Mouse (Mus musculus): ENCODE measurements at regions not wholly inside any gene's neighbourhood (a gene's known extent, or its start where the extent isn't known, plus 50 kb on each side); places are given as distances from the start of the nearest gene placed in this dataset.
A peak's percentile ranks its signal among the peaks of the same experiment; 100 is the strongest.

DNA sequence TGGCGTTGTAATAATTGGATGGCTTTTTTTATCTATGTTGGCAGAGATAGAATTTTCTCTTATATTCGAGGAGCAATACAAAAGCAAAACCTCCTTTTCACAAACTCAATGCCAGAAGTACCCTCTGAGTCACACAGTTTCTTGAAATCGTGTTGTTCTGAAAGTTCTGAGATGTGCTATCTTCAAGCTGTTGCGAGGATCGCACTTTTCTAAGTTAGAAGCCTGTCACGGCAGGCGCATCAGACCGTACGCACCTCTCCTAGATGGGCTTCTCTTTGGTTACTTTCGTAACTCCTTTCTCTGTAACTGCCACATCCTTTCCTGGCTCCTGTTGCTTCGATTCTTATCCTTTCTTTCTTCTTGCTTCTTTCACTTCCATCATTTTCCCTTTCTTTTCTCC, 271.2 kb upstream of the Arrdc3 start:
- WGBS: 88% methylated on average over 11 of the region's 11 CpGs

DNA sequence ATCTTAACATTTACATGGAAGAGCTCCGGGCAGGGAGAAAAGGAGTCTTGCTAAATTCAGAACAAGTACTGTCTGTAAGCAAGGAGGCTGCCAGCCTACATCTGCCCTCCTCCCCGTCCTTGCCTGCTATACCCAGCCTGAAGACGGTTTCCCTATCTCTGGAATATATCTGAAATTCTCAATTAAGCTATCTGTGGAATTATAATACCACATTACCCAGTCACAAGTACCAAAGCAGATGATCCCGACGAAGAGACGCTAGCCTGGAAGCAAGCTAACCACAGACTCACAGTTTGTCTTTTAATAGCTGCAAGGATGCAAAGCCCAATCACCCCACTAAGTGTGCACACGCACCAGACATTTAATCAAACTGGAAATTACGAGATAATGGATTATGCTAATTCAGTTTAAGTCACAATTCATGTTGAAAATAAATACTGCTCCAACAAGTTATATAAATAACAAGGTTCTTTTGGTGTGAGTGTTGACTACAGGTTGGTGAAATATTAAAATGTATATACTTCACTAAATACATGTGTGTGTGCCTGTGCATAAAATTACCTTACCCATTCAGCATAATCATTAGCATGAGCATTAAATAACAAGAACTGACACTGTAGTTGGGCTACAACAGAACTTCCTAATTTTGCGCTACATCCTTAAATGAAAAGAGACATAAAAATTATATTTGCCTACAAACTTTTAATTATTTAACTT, 269.9 kb upstream of the Arrdc3 start:
- H3K4me1 ChIP-seq: no peaks in the 10 kb centered on the region
- ATAC-seq (ENCODE audit: low FRiP score, low read depth): no peak
- H3K36me3 ChIP-seq: no peaks in the 10 kb centered on the region
- no peaks in the 10 kb centered on the region for H3K27me3 ChIP-seq
- H3K9ac ChIP-seq: no peak overlapping the region
- H3K4me2 ChIP-seq (replicated peaks): no peak overlapping the region
- 73% methylated on average over 9 of the region's 9 CpGs for WGBS
- H3K4me3 ChIP-seq: no peak overlapping the region
- H3K9me3 ChIP-seq: no peaks in the 10 kb centered on the region
- no peak overlapping the region for H3K27ac ChIP-seq

More for the DNA sequence above, 271.2 kb upstream of the Arrdc3 start:
- no peaks in the 10 kb centered on the region for H3K9me3 ChIP-seq
- no peak overlapping the region for H3K27ac ChIP-seq
- H3K4me3 ChIP-seq: no peak overlapping the region
- ATAC-seq (ENCODE audit: low FRiP score, low read depth): no peak
- H3K36me3 ChIP-seq: no peaks in the 10 kb centered on the region
- H3K4me2 ChIP-seq (replicated peaks): no peak overlapping the region
- no peak overlapping the region for H3K9ac ChIP-seq
- no peaks in the 10 kb centered on the region for H3K4me1 ChIP-seq
- no peaks in the 10 kb centered on the region for H3K27me3 ChIP-seq

- WGBS: 45% methylated on average over 1 of the region's 1 CpGs
- H3K4me3 ChIP-seq: no peak overlapping the region
- ATAC-seq (ENCODE audit: low FRiP score, low read depth): no peak
- H3K27ac ChIP-seq: no peak overlapping the region
- H3K27me3 ChIP-seq: no peaks in the 10 kb centered on the region
- no peaks in the 10 kb centered on the region for H3K9me3 ChIP-seq
- H3K4me2 ChIP-seq (replicated peaks): no peak overlapping the region
- H3K36me3 ChIP-seq: no peaks in the 10 kb centered on the region
- no peak overlapping the region for H3K9ac ChIP-seq
- no peaks in the 10 kb centered on the region for H3K4me1 ChIP-seq
Measured at GRCm38 (mm10) chr13:80613884-80614247, 269.3 kb upstream of the Arrdc3 start.

DNA sequence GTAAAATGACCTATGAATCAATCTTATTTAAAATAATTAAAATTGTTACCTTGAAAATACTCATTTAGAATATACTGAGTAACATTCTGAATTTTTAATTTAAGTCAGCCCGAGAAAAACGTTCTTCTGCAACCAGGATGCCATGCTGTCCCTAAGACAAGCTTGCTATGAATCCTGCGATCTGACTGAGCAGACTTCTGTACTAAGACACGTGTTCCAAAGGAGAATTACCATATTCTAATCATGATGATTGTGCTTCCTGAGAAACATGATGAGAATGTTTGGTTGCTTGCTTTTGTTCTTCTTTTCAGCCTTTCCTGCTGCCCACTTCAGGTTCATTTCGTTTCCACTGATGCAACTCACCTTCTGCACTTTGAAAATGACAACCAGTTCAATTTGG, 268.2 kb upstream of the Arrdc3 start:
- 62% methylated on average over 5 of the region's 5 CpGs for WGBS
- no peaks in the 10 kb centered on the region for H3K36me3 ChIP-seq
- no peak overlapping the region for H3K4me3 ChIP-seq
- no peak overlapping the region for H3K9ac ChIP-seq
- H3K27me3 ChIP-seq: no peaks in the 10 kb centered on the region
- H3K9me3 ChIP-seq: no peaks in the 10 kb centered on the region
- H3K27ac ChIP-seq: no peak overlapping the region
- H3K4me1 ChIP-seq: no peaks in the 10 kb centered on the region
- no peak for ATAC-seq (ENCODE audit: low FRiP score, low read depth)
- no peak overlapping the region for H3K4me2 ChIP-seq (replicated peaks)

DNA sequence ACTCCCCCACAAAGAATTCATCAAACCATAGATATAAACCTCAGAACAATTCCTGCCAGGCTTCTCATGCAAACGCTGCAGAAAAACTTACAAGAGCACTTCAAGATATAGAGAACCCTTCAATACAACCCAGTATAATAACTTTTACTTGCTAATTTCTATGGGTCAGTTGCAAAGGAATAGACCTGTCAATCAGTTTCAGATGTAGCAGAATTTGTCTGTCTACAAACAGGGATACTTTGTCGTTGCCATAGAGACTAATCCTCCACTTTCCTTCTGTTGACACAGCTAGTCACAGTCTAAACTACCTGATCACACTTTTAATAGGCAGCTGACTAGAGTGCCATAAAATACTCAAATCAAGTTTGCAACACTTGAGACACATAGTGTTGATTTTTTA, 260.2 kb upstream of the Arrdc3 start:
- Histone ChIP-seq H3K4me2 (replicated peaks) (no peak overlapping the region), H3K9ac (no peak overlapping the region)
- 40% methylated on average over 2 of the region's 2 CpGs for WGBS

DNA sequence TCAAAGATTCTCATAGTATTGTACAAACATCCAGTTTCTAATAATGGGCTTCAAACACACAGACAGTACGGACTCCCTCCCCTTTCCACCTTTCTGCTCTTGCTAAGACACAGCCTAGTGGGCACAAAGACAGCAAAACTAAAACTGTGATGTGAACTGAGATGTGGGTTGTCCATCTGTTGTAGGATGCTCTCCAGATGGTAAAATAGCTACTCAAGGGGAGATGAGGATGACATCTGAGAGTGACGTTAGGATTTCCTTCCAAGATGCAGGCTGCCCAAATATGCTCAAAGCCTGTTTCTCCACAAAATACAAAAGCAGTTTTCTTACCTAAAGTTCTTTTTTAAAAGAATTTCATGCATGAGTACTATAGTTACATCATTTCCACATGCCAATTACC, 241.8 kb upstream of the Arrdc3 start:
- Histone ChIP-seq H3K27ac (no peak overlapping the region), H3K4me3 (no peak overlapping the region), H3K27me3 (no peaks in the 10 kb centered on the region), H3K4me2 (replicated peaks) (no peak overlapping the region), H3K4me1 (no peaks in the 10 kb centered on the region), H3K36me3 (no peaks in the 10 kb centered on the region), H3K9ac (no peak overlapping the region), H3K9me3 (no peaks in the 10 kb centered on the region)
- ATAC-seq (ENCODE audit: low FRiP score, low read depth): no peak
- WGBS: 72% methylated on average over 2 of the region's 2 CpGs

More for the DNA sequence above, 260.2 kb upstream of the Arrdc3 start:
- Histone ChIP-seq H3K4me3 (no peak overlapping the region), H3K27me3 (no peaks in the 10 kb centered on the region), H3K36me3 (no peaks in the 10 kb centered on the region), H3K9me3 (no peaks in the 10 kb centered on the region), H3K27ac (no peak overlapping the region), H3K4me1 (no peaks in the 10 kb centered on the region)
- no peak for ATAC-seq (ENCODE audit: low FRiP score, low read depth)

DNA sequence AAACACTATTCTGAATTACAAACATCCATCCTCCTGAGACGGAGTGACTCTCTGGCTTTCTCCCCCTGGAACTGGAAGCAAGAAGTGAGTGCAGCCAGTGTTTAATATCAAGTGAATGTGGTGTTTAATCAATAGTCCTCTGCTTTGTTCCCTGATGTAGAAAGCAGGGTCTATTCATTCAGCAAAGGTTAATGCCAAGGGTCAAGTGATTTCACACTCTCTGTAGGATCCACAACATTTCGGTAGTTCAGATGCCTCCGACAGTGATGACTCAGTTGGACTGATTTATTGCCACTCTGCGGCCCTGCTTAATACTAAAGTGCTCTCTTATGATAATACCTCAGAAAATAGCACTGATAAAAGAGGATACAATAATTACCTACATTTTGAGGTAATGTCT, 235.6 kb upstream of the Arrdc3 start:
- H3K4me2 ChIP-seq (replicated peaks): no peak overlapping the region
- no peak overlapping the region for H3K4me3 ChIP-seq
- ATAC-seq (ENCODE audit: low FRiP score, low read depth): no peak
- no peaks in the 10 kb centered on the region for H3K36me3 ChIP-seq
- whole genome bisulfite sequencing: 58% methylated on average over 4 of the region's 4 CpGs
- no peaks in the 10 kb centered on the region for H3K4me1 ChIP-seq
- no peaks in the 10 kb centered on the region for H3K9me3 ChIP-seq
- no peak overlapping the region for H3K9ac ChIP-seq
- H3K27ac ChIP-seq: no peak overlapping the region
- no peaks in the 10 kb centered on the region for H3K27me3 ChIP-seq

GRCm38 (mm10) chr13:80652967-80653539, 230.1 kb upstream of the Arrdc3 start:
- Histone ChIP-seq H3K27ac (no peak overlapping the region), H3K4me3 (no peak overlapping the region), H3K4me2 (replicated peaks) (no peak overlapping the region), H3K9ac (no peak overlapping the region), H3K9me3 (no peaks in the 10 kb centered on the region), H3K27me3 (no peaks in the 10 kb centered on the region), H3K4me1 (no peaks in the 10 kb centered on the region), H3K36me3 (no peaks in the 10 kb centered on the region)
- ATAC-seq (ENCODE audit: low FRiP score, low read depth): no peak
- 22% methylated on average over 8 of the region's 8 CpGs for WGBS

DNA sequence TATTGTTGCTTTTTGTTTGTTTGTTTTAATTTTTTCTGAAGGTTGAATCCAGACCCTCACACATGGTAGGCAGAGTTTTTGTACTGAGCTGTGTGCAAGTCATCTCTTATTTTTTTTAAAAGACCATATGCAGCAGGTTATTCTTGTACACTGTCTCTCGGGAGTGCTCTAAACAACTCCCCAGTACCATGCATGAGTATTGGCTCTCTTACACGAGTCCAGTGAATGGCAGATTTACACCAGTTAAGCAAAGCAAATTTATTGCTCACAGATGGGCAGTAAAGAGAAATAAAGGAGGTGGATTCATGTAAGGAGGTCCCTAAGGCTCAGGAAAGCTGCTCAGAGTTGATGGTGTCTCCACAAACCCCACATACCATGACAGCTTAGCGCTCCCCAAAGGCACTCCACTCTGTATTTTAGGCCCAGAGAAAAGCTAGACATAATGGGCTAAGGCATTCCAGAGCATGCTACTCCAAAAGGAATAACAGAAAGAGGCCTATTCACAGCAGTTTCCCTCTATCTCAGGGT, 216.9 kb upstream of the Arrdc3 start:
- H3K4me1 ChIP-seq: peaks cover 6% of the 10 kb centered on the region
- no peaks in the 10 kb centered on the region for H3K36me3 ChIP-seq
- ATAC-seq (ENCODE audit: low FRiP score, low read depth): peak; percentile 95
- no peak overlapping the region for H3K4me3 ChIP-seq
- 25% methylated on average over 3 of the region's 3 CpGs for WGBS
- H3K27me3 ChIP-seq: no peaks in the 10 kb centered on the region
- no peak overlapping the region for H3K4me2 ChIP-seq (replicated peaks)
- no peaks in the 10 kb centered on the region for H3K9me3 ChIP-seq
- H3K9ac ChIP-seq: no peak overlapping the region
- no peak overlapping the region for H3K27ac ChIP-seq

- ATAC-seq (ENCODE audit: low FRiP score, low read depth): no peak
Measured at GRCm38 (mm10) chr13:80689871-80690270, 193.3 kb upstream of the Arrdc3 start.

GRCm38 (mm10) chr13:80690654-80691386, 192.4 kb upstream of the Arrdc3 start:
- no peak for ATAC-seq (ENCODE audit: low FRiP score, low read depth)
- WGBS: 57% methylated on average over 4 of the region's 4 CpGs
- no peak overlapping the region for H3K9ac ChIP-seq

More at GRCm38 (mm10) chr13:80689871-80690270, 193.3 kb upstream of the Arrdc3 start:
- Histone ChIP-seq H3K9ac (no peak overlapping the region), H3K4me3 (no peak overlapping the region), H3K4me2 (replicated peaks) (no peak overlapping the region), H3K27ac (no peak overlapping the region), H3K9me3 (no peaks in the 10 kb centered on the region), H3K4me1 (no peaks in the 10 kb centered on the region), H3K27me3 (no peaks in the 10 kb centered on the region), H3K36me3 (no peaks in the 10 kb centered on the region)

DNA sequence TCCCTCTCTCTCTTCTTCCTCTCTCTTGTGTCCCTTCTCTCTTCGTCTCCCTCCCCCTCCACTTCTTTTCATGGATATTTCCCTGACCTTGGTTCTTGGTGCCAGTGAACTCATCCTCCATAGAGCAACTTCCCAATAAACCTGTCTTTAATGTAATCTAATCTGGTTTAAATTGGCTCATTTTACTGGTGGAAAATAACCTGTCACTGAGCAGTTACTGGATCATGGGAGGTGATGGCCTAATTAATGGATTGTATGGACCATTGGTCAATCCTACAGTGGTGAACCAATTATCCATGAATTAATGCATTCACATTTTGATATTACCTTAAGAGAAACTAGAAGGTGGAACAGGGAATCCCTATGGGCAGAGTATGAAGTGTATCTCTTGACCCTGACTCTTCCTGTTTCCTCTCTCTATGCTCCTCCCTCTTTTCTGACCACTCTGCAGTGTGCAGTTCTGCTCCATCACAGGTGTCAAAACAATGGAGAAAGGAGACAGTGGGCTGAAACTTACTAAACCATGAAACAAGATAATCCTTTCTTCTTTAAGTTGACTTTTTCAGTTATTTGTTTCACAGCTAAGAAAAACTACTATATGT, 187.5 kb upstream of the Arrdc3 start:
- Histone ChIP-seq H3K4me1 (no peaks in the 10 kb centered on the region), H3K36me3 (no peaks in the 10 kb centered on the region), H3K4me2 (replicated peaks) (no peak overlapping the region), H3K9ac (no peak overlapping the region), H3K27ac (no peak overlapping the region), H3K9me3 (no peaks in the 10 kb centered on the region), H3K4me3 (no peak overlapping the region), H3K27me3 (no peaks in the 10 kb centered on the region)
- 73% methylated on average over 1 of the region's 1 CpGs for WGBS
- no peak for ATAC-seq (ENCODE audit: low FRiP score, low read depth)

More at GRCm38 (mm10) chr13:80690654-80691386, 192.4 kb upstream of the Arrdc3 start:
- H3K4me2 ChIP-seq (replicated peaks): no peak overlapping the region
- no peaks in the 10 kb centered on the region for H3K36me3 ChIP-seq
- H3K27me3 ChIP-seq: no peaks in the 10 kb centered on the region
- no peaks in the 10 kb centered on the region for H3K4me1 ChIP-seq
- H3K27ac ChIP-seq: no peak overlapping the region
- no peaks in the 10 kb centered on the region for H3K9me3 ChIP-seq
- no peak overlapping the region for H3K4me3 ChIP-seq
